Mouse (Mus musculus) limb, embryonic 10.5 days (tissue): Measurements from ENCODE around the gene Nsrp1. TPM values are rescaled to one million over a fixed set of nuclear protein-coding genes. Genes with fewer than 3 reads are reported as not detected.
"Not testable (repeated sequence)": the region's sequence is repeated elsewhere in the genome, so short reads cannot be mapped to it uniquely, and the experiment has no call there.

Experiments
- DNase-seq: peaks from one replicate; pipeline ENCODE4 v3.0.0-alpha.2; 2017; ENCODE audit warnings: low spot score
- H3K27ac ChIP-seq: fragments of 300-500 bp; sonication (generic); 2 replicates; pipeline ENCODE4 v1.5.1; 2016; ENCODE audit warnings: mild to moderate bottlenecking
- H3K27me3 ChIP-seq: fragments of 300-500 bp; sonication (generic); 2 replicates; pipeline ENCODE4 v1.6.1; 2016; ENCODE audit warnings: low read depth, mild to moderate bottlenecking; ENCODE audit not compliant: poor library complexity, severe bottlenecking
- H3K36me3 ChIP-seq: fragments of 300-500 bp; sonication (generic); 2 replicates; pipeline ENCODE4 v1.6.1; 2016; ENCODE audit warnings: mild to moderate bottlenecking, moderate library complexity
- H3K4me1 ChIP-seq: fragments of 300-500 bp; sonication (generic); 2 replicates; pipeline ENCODE4 v1.6.1; 2016
- H3K4me3 ChIP-seq: fragments of 300-500 bp; sonication (generic); 2 replicates; pipeline ENCODE4 v1.5.1; 2016; ENCODE audit warnings: mild to moderate bottlenecking, moderate library complexity
- H3K9me3 ChIP-seq: fragments of 300-500 bp; sonication (generic); replicated peaks from 2 replicates; pipeline ENCODE4 v1.6.1; 2016; ENCODE audit warnings: mild to moderate bottlenecking
- WGBS: fragments of 180-500 bp; shearing (Covaris S2); methylation state at CpG from one replicate; pipeline ENCODE4 v1.1.7; 2016; 5-methylcytosine and 5-hydroxymethylcytosine counted together
- polyA plus RNA-seq: library from polyadenylated mRNA; unstranded; fragments of >200 nt; fragmentation: Nextera tagmentation; extraction: Ambion mirVana; gene quantifications from 2 replicates; pipeline ENCODE4 v1.2.1, GENCODE M21; 2016

Nsrp1 gene
- polyA plus RNA-seq, result 55.7 and 64.2 TPM in 2 replicates

DNA sequence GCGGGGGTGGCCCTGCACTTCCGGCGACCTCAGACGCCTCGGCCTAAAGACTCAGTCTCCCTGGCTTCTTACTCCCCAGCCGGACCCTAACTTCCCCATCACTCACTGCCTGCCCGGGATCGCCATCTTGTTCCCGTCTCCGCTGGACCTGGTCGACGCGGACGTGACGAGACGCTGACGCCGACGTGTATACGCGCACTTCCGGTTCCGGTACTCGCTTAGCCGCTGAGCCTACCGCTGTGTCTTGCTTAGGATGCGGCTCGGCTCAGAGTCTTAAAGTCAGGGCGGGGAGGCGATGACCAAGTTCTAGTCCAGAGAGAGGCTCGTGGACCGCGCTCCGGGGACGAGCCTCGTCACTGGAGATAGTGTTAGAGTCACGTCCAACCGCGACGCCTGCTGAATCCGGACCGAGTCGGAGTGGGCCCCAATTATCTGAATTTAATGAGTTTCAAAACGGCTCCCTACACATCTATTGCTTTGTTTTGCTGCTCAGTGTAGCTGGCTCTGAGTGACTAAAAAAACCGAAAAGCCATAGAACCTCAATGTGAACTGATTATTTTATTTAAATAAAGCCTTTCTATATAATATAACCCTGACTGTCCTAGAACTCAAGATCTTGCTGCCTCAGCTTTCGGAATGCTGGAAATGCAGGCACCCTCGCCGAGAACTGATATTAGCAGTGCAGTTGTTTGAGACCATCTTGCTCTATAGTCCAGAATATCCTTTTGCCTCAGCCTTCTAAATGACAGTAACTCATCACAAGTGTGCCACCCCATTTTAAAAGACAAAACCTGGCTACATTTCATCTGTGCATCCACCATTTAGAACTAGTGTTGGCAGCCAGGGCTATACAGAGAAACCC, at the start of gene Nsrp1:
Gene Nsrp1, minus strand, starts transcription at position 163 of the 862 bp plus-strand sequence.
- peak within 1 kb of the TSS; percentile 86 for H3K4me3 ChIP-seq
- H3K27me3 ChIP-seq, result 0 out of 2 replicates have a peak, but pooled peaks cover 12% of the 10 kb centered on the region
- peaks cover 28% of the 10 kb centered on the region for H3K36me3 ChIP-seq
- 5% methylated on average over 48 of the region's 48 CpGs for WGBS
- H3K9me3 ChIP-seq, result no peaks in the 10 kb centered on the region
- DNase-seq, result peak; percentile 98
- H3K27ac ChIP-seq, result peak within 1 kb of the TSS; percentile 94
- H3K4me1 ChIP-seq, result peaks cover 9% of the 10 kb centered on the region; the same call in 1 of the 2 replicates

- H3K4me1 ChIP-seq, result no peaks in the 10 kb centered on the region
- DNase-seq, result no peak
- H3K36me3 ChIP-seq, result no peaks in the 10 kb centered on the region
- H3K27me3 ChIP-seq, result no peaks in the 10 kb centered on the region
- no peaks in the 10 kb centered on the region for H3K9me3 ChIP-seq
- 86% methylated on average over 6 of the region's 6 CpGs for WGBS
- H3K27ac ChIP-seq, result no peak overlapping the region
- no peak overlapping the region for H3K4me3 ChIP-seq
These were observed 32.9 kb upstream of the Nsrp1 start for GRCm38 (mm10) chr11:77111141-77111540.

DNA sequence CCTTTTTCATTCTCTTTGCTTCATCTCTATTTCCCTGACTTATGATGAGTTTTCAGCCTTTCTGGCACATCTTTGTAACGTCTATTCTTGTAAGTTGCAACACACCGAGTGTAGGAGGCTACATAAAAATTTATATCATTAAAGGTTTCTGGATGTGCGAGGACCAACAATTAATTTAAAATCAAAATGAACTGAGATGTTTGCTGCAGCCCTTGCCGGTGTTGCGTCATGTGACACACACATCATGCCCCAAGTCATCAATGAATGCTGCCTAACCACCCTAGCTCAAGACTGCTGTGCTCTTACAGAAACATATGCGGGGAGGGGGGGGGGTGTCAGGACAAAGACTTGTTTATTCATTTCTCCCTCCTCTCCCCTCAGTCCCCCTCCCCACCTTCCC, 30.2 kb upstream of the Nsrp1 start:
- Histone ChIP-seq H3K27me3 (no peaks in the 10 kb centered on the region), H3K4me1 (no peaks in the 10 kb centered on the region), H3K36me3 (no peaks in the 10 kb centered on the region), H3K27ac (no peak overlapping the region), H3K4me3 (no peak overlapping the region), H3K9me3 (no peaks in the 10 kb centered on the region)
- DNase-seq, result no peak
- WGBS, result 93% methylated on average over 6 of the region's 6 CpGs

- not testable (repeated sequence) for H3K9me3 ChIP-seq, DNase-seq, H3K4me1 ChIP-seq, H3K27me3 ChIP-seq, H3K36me3 ChIP-seq, H3K27ac ChIP-seq, H3K4me3 ChIP-seq
- 79% methylated on average over 12 of the region's 12 CpGs for WGBS
These were observed 29.6 kb upstream of the Nsrp1 start for GRCm38 (mm10) chr11:77107872-77108271.

- 94% methylated on average over 6 of the region's 6 CpGs for WGBS
- Histone ChIP-seq H3K36me3 (no peaks in the 10 kb centered on the region), H3K4me3 (no peak overlapping the region), H3K4me1 (no peaks in the 10 kb centered on the region), H3K27me3 (no peaks in the 10 kb centered on the region), H3K9me3 (no peaks in the 10 kb centered on the region), H3K27ac (no peak overlapping the region)
- no peak for DNase-seq
These were observed 28.7 kb upstream of the Nsrp1 start for GRCm38 (mm10) chr11:77106961-77107360.

DNA sequence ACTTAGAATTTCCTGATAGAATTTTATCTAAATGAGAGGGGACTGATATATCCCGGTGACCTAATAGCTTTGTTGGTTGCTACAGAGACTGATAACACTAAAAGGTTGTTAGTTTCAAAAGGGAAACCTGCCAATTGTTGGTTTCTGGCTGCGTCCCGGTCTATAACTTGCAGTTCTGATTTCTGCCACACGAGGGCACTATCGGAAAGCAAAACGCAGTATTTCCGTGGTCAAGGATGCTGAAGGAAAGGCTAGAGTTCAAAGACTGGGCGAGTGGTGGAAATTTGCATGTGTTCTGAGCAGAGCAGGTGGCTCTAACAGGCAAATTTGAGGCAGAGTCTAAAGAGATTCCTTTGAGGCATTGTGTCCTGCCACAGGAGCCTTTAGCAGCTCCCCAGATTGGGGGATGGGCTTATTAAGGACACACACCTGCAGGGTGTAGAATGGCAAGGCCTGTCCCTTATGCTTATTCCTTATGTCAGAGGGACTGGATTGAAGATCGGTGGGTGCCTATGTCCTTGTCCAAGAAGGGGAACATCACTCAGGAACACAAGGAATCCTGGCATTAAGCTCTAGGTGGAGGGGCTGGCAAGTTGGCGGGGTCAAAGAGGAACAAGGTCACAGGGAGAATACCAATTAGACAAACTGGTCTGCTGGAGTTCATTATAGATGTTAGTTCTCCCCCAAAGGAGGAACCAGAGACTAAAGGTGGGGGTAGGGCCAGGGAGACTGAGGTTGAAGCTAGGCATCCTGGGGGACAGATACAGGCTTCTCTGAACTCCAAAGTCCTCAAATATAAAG, 22.1 kb upstream of the Nsrp1 start:
- Histone ChIP-seq H3K36me3 (no peaks in the 10 kb centered on the region), H3K9me3 (no peaks in the 10 kb centered on the region), H3K27me3 (no peaks in the 10 kb centered on the region), H3K4me1 (peaks cover 4% of the 10 kb centered on the region; the same call in 1 of the 2 replicates), H3K27ac (no peak overlapping the region), H3K4me3 (no peak overlapping the region)
- peak; percentile 86 for DNase-seq
- WGBS, result 15% methylated on average over 10 of the region's 10 CpGs

DNA sequence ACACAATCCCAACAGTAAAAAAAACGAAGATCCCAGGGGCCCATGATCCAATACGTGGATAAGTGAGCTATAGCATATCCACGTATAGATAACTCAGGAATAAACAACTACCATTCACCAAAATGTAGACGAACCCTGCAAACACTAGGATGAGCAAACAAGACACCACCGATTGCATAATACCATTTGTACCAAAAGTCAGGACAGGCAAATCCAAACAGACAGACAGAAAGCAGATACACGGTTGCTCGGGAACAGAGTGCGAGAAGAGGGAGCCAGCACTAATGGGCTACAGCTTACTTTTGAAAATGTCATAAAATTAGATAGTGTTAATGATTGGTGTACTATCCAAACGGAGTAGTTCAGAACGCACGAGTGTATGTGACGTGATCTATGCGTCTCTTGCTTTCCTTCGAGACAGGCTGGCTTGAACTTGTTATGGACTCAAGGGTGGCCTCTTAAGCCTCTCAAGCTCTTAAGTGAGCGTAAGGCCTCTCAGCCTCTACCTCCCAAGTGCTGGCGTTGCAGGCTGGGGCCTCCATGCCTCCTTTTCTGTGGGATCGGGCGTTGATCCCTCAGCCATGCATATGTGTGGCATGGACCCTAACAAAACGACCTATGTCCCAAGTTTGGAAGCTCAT, 20.2 kb upstream of the Nsrp1 start:
- no peaks in the 10 kb centered on the region for H3K36me3 ChIP-seq
- H3K27me3 ChIP-seq, result no peaks in the 10 kb centered on the region
- 82% methylated on average over 19 of the region's 19 CpGs for WGBS
- H3K4me1 ChIP-seq, result peaks cover 8% of the 10 kb centered on the region
- no peak overlapping the region for H3K4me3 ChIP-seq
- H3K9me3 ChIP-seq, result no peaks in the 10 kb centered on the region
- H3K27ac ChIP-seq, result no peak overlapping the region
- no peak for DNase-seq

DNA sequence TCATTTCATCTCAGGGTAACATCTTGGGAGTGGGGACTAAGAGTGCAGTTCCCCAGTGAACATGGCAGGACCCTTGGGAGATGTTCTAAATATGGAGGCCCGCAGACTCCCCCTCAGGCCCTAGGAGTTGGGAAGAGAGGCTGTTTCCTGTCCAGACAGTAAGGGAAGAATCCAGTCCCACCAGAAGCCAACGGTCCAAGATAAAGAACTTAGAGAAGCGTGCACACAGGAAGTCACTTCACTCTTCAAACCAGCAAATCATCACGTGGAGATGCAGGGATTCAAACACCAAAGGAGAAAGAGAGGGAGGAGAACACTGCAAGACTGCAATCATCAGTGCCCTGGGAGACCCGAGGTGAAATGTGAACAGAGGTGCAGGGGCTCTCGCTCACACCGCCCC, 18.8 kb upstream of the Nsrp1 start:
- DNase-seq, result no peak
- H3K27me3 ChIP-seq, result no peaks in the 10 kb centered on the region

GRCm38 (mm10) chr11:77096581-77096980, 18.3 kb upstream of the Nsrp1 start:
- no peaks in the 10 kb centered on the region for H3K9me3 ChIP-seq
- peaks cover 13% of the 10 kb centered on the region for H3K4me1 ChIP-seq
- H3K4me3 ChIP-seq, result no peak overlapping the region
- H3K27me3 ChIP-seq, result no peaks in the 10 kb centered on the region
- 84% methylated on average over 3 of the region's 3 CpGs for WGBS
- no peaks in the 10 kb centered on the region for H3K36me3 ChIP-seq
- H3K27ac ChIP-seq, result no peak overlapping the region
- no peak for DNase-seq

More for the DNA sequence above, 18.8 kb upstream of the Nsrp1 start:
- Histone ChIP-seq H3K4me1 (peaks cover 13% of the 10 kb centered on the region), H3K9me3 (no peaks in the 10 kb centered on the region), H3K36me3 (no peaks in the 10 kb centered on the region), H3K27ac (no peak overlapping the region), H3K4me3 (no peak overlapping the region)
- 76% methylated on average over 7 of the region's 7 CpGs for WGBS

DNA sequence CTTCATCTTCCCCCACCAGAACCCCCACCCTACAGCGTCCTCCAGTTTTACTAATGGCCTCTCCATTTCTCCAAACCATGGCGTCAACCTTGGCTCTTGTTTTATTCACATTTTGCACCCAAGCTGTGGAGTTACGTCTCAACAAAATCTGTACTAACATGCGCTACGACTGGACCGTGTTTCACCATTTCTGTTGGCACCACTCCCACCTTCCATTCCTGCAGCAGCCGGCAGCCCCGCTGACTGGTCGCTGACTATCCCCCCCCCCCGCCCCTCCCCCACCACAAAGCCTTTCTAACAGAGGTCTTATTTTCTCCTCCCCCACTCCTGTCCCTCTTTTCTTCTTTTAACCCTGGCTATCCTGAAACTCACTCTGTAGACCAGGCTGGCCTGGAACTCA, 17.0 kb upstream of the Nsrp1 start:
- WGBS, result 71% methylated on average over 9 of the region's 10 CpGs
- Histone ChIP-seq H3K36me3 (no peaks in the 10 kb centered on the region), H3K27ac (no peak overlapping the region), H3K9me3 (no peaks in the 10 kb centered on the region), H3K4me1 (peaks cover 9% of the 10 kb centered on the region; the same call in 1 of the 2 replicates), H3K4me3 (no peak overlapping the region), H3K27me3 (no peaks in the 10 kb centered on the region)
- no peak for DNase-seq

- Histone ChIP-seq H3K27me3 (no peaks in the 10 kb centered on the region), H3K4me3 (no peak overlapping the region), H3K4me1 (peaks cover 9% of the 10 kb centered on the region; the same call in 1 of the 2 replicates), H3K36me3 (no peaks in the 10 kb centered on the region), H3K27ac (no peak overlapping the region), H3K9me3 (no peaks in the 10 kb centered on the region)
- 71% methylated on average over 8 of the region's 8 CpGs for WGBS
- no peak for DNase-seq
These were observed 15.9 kb upstream of the Nsrp1 start for GRCm38 (mm10) chr11:77094136-77094535.

DNA sequence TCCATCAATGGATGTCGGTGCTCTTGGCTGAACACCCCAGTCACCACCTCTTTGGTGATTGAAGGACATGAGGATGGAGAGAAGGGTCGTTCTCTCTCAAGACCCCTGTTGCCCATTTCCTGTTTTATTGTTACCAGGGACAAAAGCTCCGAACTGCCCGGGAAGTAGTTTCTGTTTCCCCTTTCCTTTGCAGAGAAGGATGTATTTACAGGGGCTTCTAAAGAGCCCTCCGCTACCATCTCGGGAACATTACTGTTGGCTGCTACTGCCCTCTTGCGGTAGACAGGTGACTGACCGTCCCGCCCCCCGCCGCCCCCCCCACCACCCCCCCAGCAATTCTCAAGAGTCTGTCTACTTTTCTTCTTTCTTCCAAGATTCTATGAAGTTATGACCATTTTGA, 15.0 kb upstream of the Nsrp1 start:
- H3K4me3 ChIP-seq, result peak overlapping the region; percentile 41
- H3K27ac ChIP-seq, result 0 out of 2 replicates have a peak overlapping the region, but pooled peaks have one; percentile 50
- 2% methylated on average over 11 of the region's 11 CpGs for WGBS
- peaks cover 9% of the 10 kb centered on the region; the same call in 1 of the 2 replicates for H3K4me1 ChIP-seq
- peak; percentile 71 for DNase-seq
- H3K27me3 ChIP-seq, result no peaks in the 10 kb centered on the region
- H3K9me3 ChIP-seq, result no peaks in the 10 kb centered on the region
- H3K36me3 ChIP-seq, result no peaks in the 10 kb centered on the region
